Mouse (Mus musculus) CD4-positive naive resting alpha-beta T cell, adult 57 days (primary cell): ENCODE measurements around the gene Fam84a. TPM values are rescaled to one million over a fixed set of nuclear protein-coding genes. Genes with fewer than 3 reads are reported as not detected.

Source experiments
- total RNA-seq: library from RNA; stranded (reverse); gene quantifications from one replicate; pipeline ENCODE4 v1.2.4, GENCODE M21; 2023

The Fam84a gene
- total RNA-seq = 0.15 TPM

DNA sequence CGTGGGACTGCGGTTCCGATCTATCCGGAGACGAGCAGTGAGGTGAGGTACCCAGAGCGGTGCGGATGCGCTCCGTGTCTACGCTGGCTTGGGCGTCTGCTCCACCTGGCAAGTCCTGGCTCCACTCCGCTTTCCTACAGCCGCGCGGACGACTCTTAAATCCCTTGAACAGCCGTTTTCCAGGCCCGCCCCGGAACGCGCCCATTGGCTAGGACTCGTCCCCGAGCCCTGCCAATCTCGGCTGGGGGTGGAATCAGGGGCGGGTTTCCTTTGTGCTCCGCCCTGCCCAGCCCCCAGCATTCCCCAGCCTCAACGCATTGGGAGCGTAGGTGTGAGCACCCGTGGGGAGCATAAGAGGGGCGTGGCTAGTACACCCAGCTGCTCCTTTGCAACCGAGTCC lies at the start of gene Fam84a:
TSS of gene Fam84a (minus strand) at position 134 of the 400 bp plus-strand sequence.

